ENCODE assay signal across 8 mouse cellular contexts in the genomic region with DNA sequence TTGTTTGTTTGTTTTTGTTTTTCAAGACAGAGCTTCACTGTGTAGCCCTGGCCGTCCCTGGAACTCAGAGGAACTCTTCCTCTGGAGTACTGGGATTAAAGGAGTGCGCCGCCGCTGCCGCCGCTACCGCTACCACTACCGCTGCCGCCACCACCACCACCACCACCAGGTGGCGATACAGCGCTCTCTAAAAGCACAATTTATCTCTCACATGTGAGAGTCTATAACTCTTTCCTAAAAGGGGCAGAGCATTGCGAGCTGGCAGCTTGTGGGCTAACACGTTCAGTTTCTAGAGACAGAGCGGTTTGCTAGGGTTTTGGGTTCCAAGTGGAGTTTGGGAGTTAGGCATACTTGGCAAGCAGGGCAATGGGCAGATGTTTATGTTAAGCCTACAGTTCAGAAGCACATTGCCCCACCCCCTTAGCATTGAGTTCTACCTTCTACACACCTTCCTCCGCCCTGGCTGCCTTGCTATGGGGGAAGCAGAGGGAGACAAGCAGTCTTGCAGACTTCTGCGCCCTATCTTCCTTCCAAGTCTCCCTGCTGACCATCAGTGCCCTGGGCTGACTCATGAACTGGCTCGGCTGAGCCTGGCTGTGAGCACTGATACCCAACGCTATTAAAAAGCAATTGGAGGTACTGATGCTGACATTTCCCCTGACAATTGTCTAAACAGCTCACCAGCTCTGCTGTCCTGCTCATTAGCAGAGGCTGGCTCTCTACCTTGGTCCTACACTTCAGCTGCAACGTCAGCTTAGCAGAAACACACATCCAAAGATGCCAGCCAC. TPM values are rescaled to one million over a fixed set of nuclear protein-coding genes. Genes with fewer than 3 reads are reported as not detected.
DNase-seq lines count a peak whose midpoint lies in the region; ATAC-seq and TF ChIP-seq lines count a peak whose summit lies in the region.

No protein-coding gene starts in this region.

- peak; percentile 91 for TF ChIP-seq CTCF in heart, postnatal 0 days (IDR thresholded peaks at IDR 0.05; ENCODE audit: low read depth)
- peak; percentile 90 for TF ChIP-seq CTCF in liver, postnatal 0 days (IDR thresholded peaks at IDR 0.05; ENCODE audit: low read depth)

- H3K36me3 ChIP-seq in forebrain, embryonic 12.5 days (replicated peaks) = no peaks in the 10 kb centered on the region
- H3K36me3 ChIP-seq in heart, postnatal 0 days (replicated peaks; ENCODE audit: control insufficient read depth, insufficient read depth, low read length) = no peaks in the 10 kb centered on the region
- no peaks in the 10 kb centered on the region for H3K36me3 ChIP-seq in liver, postnatal 0 days (replicated peaks; ENCODE audit: insufficient read depth, low read length)
- H3K36me3 ChIP-seq in neural tube, embryonic 13.5 days = no peaks in the 10 kb centered on the region

- DNase-seq in MEL-GATA-1-ER (ENCODE audit: extremely low read depth, low read depth) = peak; percentile 58
- peak; percentile 57 for DNase-seq in c-Kit-positive CD71-positive TER-119-positive erythroid progenitor cells, embryonic 14.5 days (ENCODE audit: low spot score)
- DNase-seq in heart, postnatal 0 days (ENCODE audit: low spot score) = peak; percentile 72
- DNase-seq in kidney, postnatal 36 days = peak; percentile 50 to 87
- DNase-seq in liver, postnatal 0 days = peak; percentile 86
- peak; percentile 81 for DNase-seq in thymus, postnatal 4 days

- no peaks in the 10 kb centered on the region for H3K9me3 ChIP-seq in forebrain, embryonic 12.5 days
- no peaks in the 10 kb centered on the region for H3K9me3 ChIP-seq in heart, postnatal 0 days (replicated peaks; ENCODE audit: control insufficient read depth, low read length)
- no peaks in the 10 kb centered on the region for H3K9me3 ChIP-seq in liver, postnatal 0 days (ENCODE audit: low read length)
- H3K9me3 ChIP-seq in neural tube, embryonic 13.5 days = no peaks in the 10 kb centered on the region

- H3K4me3 ChIP-seq in forebrain, embryonic 12.5 days (replicated peaks) = peak overlapping the region; percentile 33
- H3K4me3 ChIP-seq in heart, postnatal 0 days (ENCODE audit: low read depth, low read length) = peak overlapping the region; percentile 30
- peak overlapping the region; percentile 21; the same call in 1 of the 2 replicates for H3K4me3 ChIP-seq in liver, postnatal 0 days (ENCODE audit: low read depth, low read length)
- peak overlapping the region; percentile 33 for H3K4me3 ChIP-seq in neural tube, embryonic 13.5 days

- peak overlapping the region; percentile 39; the same call in 1 of the 2 replicates for H3K9ac ChIP-seq in forebrain, embryonic 12.5 days
- no peak overlapping the region for H3K9ac ChIP-seq in heart, postnatal 0 days (replicated peaks; ENCODE audit: low read depth, low read length)
- H3K9ac ChIP-seq in liver, postnatal 0 days (replicated peaks) = peak overlapping the region; percentile 38; the same call in 1 of the 2 replicates
- H3K9ac ChIP-seq in neural tube, embryonic 13.5 days = no peak overlapping the region

- TF ChIP-seq EP300 in heart, postnatal 0 days (IDR thresholded peaks at IDR 0.05; ENCODE audit: low read depth) = no peak
- TF ChIP-seq EP300 in liver, postnatal 0 days (IDR thresholded peaks at IDR 0.05; ENCODE audit: low read depth) = no peak

- H3K27me3 ChIP-seq in forebrain, embryonic 12.5 days = peaks cover 62% of the 10 kb centered on the region
- peaks cover 25% of the 10 kb centered on the region for H3K27me3 ChIP-seq in heart, postnatal 0 days (ENCODE audit: control insufficient read depth, insufficient read depth, low read length)
- H3K27me3 ChIP-seq in liver, postnatal 0 days (ENCODE audit: insufficient read depth, low read length) = peaks cover 23% of the 10 kb centered on the region
- peaks cover 62% of the 10 kb centered on the region for H3K27me3 ChIP-seq in neural tube, embryonic 13.5 days

- 12% methylated on average over 19 of the region's 19 CpGs for WGBS in forebrain, embryonic 12.5 days
- WGBS in heart, postnatal 0 days = 10% methylated on average over 19 of the region's 19 CpGs
- 8% methylated on average over 19 of the region's 19 CpGs for WGBS in liver, postnatal 0 days (ENCODE audit: insufficient replicate concordance)
- 9% methylated on average over 19 of the region's 19 CpGs for WGBS in neural tube, embryonic 13.5 days

- peak overlapping the region; percentile 57 for H3K4me2 ChIP-seq in forebrain, embryonic 12.5 days
- H3K4me2 ChIP-seq in heart, postnatal 0 days (ENCODE audit: low read depth, low read length) = peak overlapping the region; percentile 56
- H3K4me2 ChIP-seq in liver, postnatal 0 days (ENCODE audit: low read depth, low read length) = peak overlapping the region; percentile 63
- H3K4me2 ChIP-seq in neural tube, embryonic 13.5 days = peak overlapping the region; percentile 59

- peaks cover 14% of the 10 kb centered on the region for H3K4me1 ChIP-seq in forebrain, embryonic 12.5 days
- H3K4me1 ChIP-seq in heart, postnatal 0 days (ENCODE audit: control insufficient read depth, insufficient read depth) = no peaks in the 10 kb centered on the region
- peaks cover 4% of the 10 kb centered on the region for H3K4me1 ChIP-seq in liver, postnatal 0 days (ENCODE audit: insufficient read depth)
- peaks cover 16% of the 10 kb centered on the region for H3K4me1 ChIP-seq in neural tube, embryonic 13.5 days (replicated peaks)

- peak; percentile 61; the same call in 1 of the 2 replicates for ATAC-seq in forebrain, embryonic 12.5 days (ENCODE audit: low FRiP score)
- ATAC-seq in heart, postnatal 0 days (ENCODE audit: insufficient read depth, low read depth) = peak; percentile 65; the same call in 1 of the 2 replicates
- peak; percentile 43 for ATAC-seq in liver, postnatal 0 days
- ATAC-seq in neural tube, embryonic 13.5 days (ENCODE audit: low read depth) = peak; percentile 41; the same call in 1 of the 2 replicates

- H3K27ac ChIP-seq in forebrain, embryonic 12.5 days = no peak overlapping the region
- H3K27ac ChIP-seq in heart, postnatal 0 days (ENCODE audit: low read depth) = no peak overlapping the region
- no peak overlapping the region for H3K27ac ChIP-seq in liver, postnatal 0 days (ENCODE audit: low read depth)
- no peak overlapping the region for H3K27ac ChIP-seq in neural tube, embryonic 13.5 days (replicated peaks)

RNA-seq across cellular contexts. Expression of gene Rhou, which starts 24.6 kb away (rescaled TPM):
- 7.6 and 7.9 TPM in 2 replicates for polyA plus RNA-seq in forebrain, embryonic 12.5 days (2016; fragmentation: Nextera tagmentation; extraction: Ambion mirVana)
- 5.3 and 8.6 TPM in 2 replicates for total RNA-seq in heart, postnatal 0 days (2014; rRNA removed; ENCODE audit: low replicate concordance)
- polyA plus RNA-seq in heart, postnatal 0 days (2015; fragmentation: Nextera tagmentation; extraction: Ambion mirVana) = 2.5 and 2.8 TPM in 2 replicates
- 2.8 and 3.8 TPM in 2 replicates for polyA plus RNA-seq in liver, postnatal 0 days (2015; fragmentation: Nextera tagmentation; extraction: Ambion mirVana)
- polyA plus RNA-seq in neural tube, embryonic 13.5 days (2015; fragmentation: Nextera tagmentation; extraction: Ambion mirVana) = 15.9 and 16.1 TPM in 2 replicates

Comparison
In these comparisons a context has a peak if more than half of its experiments do, and no peak if none do; other contexts are left out.
1. H3K9ac ChIP-seq: peak in forebrain, embryonic 12.5 days (single experiment) and liver, postnatal 0 days (single experiment); none in heart, postnatal 0 days (single experiment) and neural tube, embryonic 13.5 days (single experiment).
2. Peak in every context shown above with its lines, with median percentiles within 50 percentile points of each other: DNase-seq, ATAC-seq, H3K4me2 ChIP-seq and H3K4me3 ChIP-seq.